Mouse (Mus musculus) bone marrow macrophage, adult 2 months (primary cell): ENCODE results near the gene Uhrf1bp1. TPM values are rescaled to one million over a fixed set of nuclear protein-coding genes. Genes with fewer than 3 reads are reported as not detected.
"Not testable (repeated sequence)": the region's sequence is repeated elsewhere in the genome, so short reads cannot be mapped to it uniquely, and the experiment has no call there.

Experiments used
- H3K27ac ChIP-seq: 2 replicates; pipeline ENCODE4 v1.5.1; 2012; ENCODE audit warnings: low read depth, low read length; ENCODE audit not compliant: insufficient read depth
- H3K4me1 ChIP-seq: 2 replicates; pipeline ENCODE4 v1.6.1; 2012; ENCODE audit warnings: low read length; ENCODE audit not compliant: control insufficient read depth, insufficient read depth
- H3K4me3 ChIP-seq: 2 replicates; pipeline ENCODE4 v1.5.1; 2012; ENCODE audit warnings: mild to moderate bottlenecking, low read length, moderate library complexity; ENCODE audit not compliant: insufficient read depth
- CTCF ChIP-seq: IDR thresholded peaks from 2 replicates; pipeline ENCODE4 v1.5.1; 2012; ENCODE audit warnings: low read depth, mild to moderate bottlenecking, low read length, moderate library complexity
- POLR2A ChIP-seq: IDR thresholded peaks from 2 replicates; pipeline ENCODE4 v1.6.1; 2012; ENCODE audit warnings: mild to moderate bottlenecking, low read depth, low read length, borderline replicate concordance
- polyA plus RNA-seq: library from polyadenylated mRNA; stranded (reverse); fragments of >200 nt; gene quantifications from 2 replicates; pipeline ENCODE4 v1.2.4, GENCODE M21; 2012; ENCODE audit not compliant: missing spikeins, insufficient read depth, insufficient read length

Gene Uhrf1bp1
- polyA plus RNA-seq, 1 experiment: 7.5 TPM

DNA sequence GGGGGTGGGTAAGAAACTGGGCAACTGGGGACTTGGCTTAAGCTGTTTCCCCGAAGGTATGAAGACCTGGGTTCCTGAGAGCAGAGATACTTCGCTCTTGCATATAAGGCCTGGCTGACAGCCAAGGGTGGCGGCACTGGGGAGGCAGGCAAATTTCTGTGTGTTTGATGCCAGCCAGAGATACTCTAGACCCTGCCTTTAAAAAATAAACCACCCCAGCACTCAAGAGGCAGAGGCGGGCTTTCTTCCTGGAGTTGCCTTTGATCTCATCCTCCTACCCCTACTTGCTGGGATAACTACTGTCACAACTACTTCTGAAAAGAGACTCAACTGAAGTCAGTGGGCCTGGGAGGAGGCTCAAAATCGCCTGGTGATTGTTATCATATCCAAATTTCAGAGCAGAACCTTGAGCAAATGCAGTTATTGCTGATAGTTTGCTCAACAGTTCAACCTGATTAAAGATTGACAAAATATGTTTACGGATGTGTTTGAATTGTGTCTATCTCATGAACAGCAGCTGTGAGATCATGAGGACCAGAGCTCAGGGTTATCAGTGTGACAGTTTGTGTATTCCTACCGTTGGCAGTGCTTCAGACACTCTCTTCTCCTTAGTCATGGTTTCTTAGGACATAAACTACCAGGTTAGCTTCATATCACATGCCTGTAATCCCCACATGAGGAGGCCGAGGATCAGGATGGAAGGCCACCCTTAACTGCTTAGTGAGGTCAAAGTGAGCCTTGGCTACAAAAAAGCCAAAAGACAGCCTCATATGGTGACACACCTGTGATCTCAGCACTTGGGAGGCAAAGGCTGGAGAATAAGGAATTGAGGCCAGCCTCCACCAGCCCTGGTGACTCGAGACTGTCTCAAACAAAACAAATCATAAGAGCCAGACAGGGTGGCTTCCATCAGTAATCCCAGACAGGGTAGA lies 34.6 kb upstream of the Uhrf1bp1 start:
- Histone ChIP-seq H3K4me3 (no peak overlapping the region), H3K4me1 (peaks cover 30% of the 10 kb centered on the region), H3K27ac (peak overlapping the region; percentile 74)
- TF ChIP-seq CTCF: no peak
- TF ChIP-seq POLR2A: no peak

- no peak for TF ChIP-seq CTCF
- TF ChIP-seq POLR2A: no peak
- H3K27ac ChIP-seq: no peak overlapping the region
- H3K4me1 ChIP-seq: peaks cover 20% of the 10 kb centered on the region
These were observed 32.9 kb upstream of the Uhrf1bp1 start for GRCm38 (mm10) chr17:27823142-27823905.

DNA sequence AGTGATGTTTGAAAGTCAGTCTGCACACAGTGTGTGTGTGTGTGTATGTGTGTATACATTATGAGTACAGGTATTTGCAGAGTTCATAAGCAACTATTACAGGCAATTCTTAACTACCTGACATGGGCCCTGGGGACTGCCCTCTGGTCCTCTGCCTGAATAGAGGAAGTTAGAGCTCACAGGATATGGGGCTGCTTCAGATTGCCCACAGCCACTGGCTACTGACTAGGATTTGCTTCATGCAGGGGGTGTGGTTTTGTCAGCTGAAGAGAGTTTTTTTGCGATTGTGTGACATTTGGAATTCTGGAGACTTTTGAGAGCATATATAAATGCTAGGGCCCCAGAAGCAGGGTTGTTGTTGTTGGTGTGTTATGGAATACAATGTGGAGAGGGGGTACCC lies 31.3 kb upstream of the Uhrf1bp1 start:
- peak overlapping the region; percentile 99 for H3K27ac ChIP-seq
- TF ChIP-seq POLR2A: no peak
- no peak for TF ChIP-seq CTCF
- peaks cover 17% of the 10 kb centered on the region for H3K4me1 ChIP-seq
- peak overlapping the region; percentile 68 for H3K4me3 ChIP-seq

More at GRCm38 (mm10) chr17:27823142-27823905, 32.9 kb upstream of the Uhrf1bp1 start:
- no peak overlapping the region for H3K4me3 ChIP-seq

DNA sequence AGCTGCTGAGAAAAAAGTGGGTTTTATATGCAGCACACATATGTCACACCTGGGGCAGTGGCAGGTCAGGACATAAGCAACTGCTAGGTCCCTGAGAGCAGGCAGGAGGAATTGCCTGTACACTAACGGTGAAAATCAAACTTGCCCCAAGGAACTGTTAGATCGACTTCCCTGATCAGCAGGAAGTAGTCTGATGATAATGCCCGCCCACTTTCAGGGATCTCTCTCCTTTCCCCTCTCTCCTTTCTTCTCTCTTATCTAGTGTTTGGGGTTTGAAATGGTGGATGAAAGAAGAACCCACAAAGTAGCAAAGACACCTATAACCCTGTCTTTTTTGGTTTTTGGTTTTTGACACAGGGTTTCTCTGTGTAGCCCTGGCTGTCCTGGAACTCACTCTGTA lies 30.7 kb upstream of the Uhrf1bp1 start:
- H3K4me1 ChIP-seq: peaks cover 17% of the 10 kb centered on the region
- no peak for TF ChIP-seq POLR2A
- peak overlapping the region; percentile 99 for H3K27ac ChIP-seq
- H3K4me3 ChIP-seq: peak overlapping the region; percentile 68

DNA sequence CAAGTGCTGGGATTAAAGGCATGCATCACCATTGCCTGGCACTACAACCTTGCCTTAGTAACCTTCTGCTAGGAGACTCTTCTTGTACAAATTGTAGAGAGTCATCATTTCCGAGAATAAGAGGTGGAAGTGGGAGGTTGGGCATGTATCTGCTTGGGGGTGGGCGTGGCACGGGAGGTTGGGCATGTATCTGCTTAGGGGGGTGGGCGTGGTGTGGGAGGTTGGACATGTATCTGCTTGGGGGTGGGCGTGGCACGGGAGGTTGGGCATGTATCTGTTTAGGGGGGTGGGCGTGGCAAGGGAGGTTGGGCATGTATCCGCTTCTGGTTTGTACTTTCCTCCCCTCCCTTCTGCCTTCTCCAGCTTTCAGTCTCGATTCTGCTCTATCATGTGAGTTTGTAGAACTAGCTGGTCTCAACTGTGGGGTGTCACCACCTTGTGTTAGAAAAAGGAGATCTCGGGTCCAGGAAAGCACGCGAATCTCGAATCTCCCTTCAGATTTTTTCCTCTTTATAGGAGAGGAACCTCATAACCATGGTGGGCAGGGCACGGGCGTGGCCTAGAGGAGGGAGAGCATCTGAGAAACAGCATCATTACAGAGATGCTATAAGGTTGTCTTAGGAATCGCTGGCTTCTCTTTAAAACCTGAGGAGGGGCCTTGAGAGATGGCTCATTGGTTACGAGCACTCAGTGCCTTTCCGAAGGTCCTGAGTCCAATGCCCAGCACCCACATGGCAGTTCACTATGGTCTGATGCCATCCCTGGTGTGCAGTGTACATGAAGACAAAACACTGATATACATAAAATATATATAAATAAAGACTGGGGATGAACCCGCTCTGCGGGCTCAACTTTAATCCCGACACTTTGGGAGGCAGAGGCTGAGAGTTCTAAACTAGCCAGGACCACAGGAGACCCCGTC lies 30.0 kb upstream of the Uhrf1bp1 start:
- H3K4me3 ChIP-seq: peak overlapping the region; percentile 68
- TF ChIP-seq CTCF (no peak), POLR2A (no peak)
- peak overlapping the region; percentile 99 for H3K27ac ChIP-seq
- peaks cover 15% of the 10 kb centered on the region for H3K4me1 ChIP-seq

- no peak for TF ChIP-seq POLR2A
- no peak for TF ChIP-seq CTCF
- H3K4me3 ChIP-seq: peak overlapping the region; percentile 57
- peak overlapping the region; percentile 91 for H3K27ac ChIP-seq
- peaks cover 12% of the 10 kb centered on the region for H3K4me1 ChIP-seq
These were observed 29.3 kb upstream of the Uhrf1bp1 start for GRCm38 (mm10) chr17:27826908-27827383.

DNA sequence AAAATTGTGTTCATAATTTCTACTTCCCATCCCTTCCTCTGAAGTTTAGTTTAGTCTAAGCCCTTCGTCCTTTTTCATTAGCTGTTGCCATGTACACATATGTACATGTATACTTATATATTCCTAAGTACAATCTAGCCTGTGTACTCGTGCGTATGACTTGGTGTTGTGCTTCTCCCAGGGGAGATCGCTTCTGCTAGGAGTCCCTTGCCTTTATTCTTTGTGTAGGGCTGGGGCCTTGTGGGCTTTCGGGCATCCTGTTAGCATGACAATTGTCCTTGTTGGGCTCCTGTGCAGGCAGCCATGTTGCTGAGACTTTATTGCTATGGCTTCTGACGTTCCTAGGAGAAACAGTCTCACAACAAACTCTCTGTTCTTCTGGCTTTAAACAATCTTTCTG lies 28.7 kb upstream of the Uhrf1bp1 start:
- H3K27ac ChIP-seq: no peak overlapping the region
- no peak for TF ChIP-seq CTCF
- no peak for TF ChIP-seq POLR2A
- peaks cover 12% of the 10 kb centered on the region for H3K4me1 ChIP-seq
- H3K4me3 ChIP-seq: no peak overlapping the region

DNA sequence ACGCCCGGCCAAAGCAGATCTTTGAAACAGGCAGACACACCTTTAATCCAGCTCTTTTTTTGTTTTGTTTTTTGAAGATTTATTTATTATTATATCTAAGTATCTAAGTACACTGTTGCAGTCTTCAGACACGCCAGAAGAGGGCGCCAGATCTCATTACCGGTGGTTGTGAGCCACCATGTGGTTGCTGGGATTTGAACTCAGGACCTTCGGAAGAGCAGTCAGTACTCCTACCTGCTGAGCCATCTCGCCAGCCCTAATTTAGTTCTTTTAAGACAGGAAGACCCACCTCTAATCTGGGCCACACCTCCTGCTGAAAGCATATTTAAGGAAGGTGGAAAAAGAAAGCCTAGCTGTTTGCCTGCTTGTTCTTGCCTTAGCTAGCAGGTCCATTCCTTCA lies 25.8 kb upstream of the Uhrf1bp1 start:
- peaks cover 6% of the 10 kb centered on the region for H3K4me1 ChIP-seq
- H3K27ac ChIP-seq: no peak overlapping the region
- H3K4me3 ChIP-seq: no peak overlapping the region
- TF ChIP-seq POLR2A (no peak), CTCF (peak; percentile 60)

DNA sequence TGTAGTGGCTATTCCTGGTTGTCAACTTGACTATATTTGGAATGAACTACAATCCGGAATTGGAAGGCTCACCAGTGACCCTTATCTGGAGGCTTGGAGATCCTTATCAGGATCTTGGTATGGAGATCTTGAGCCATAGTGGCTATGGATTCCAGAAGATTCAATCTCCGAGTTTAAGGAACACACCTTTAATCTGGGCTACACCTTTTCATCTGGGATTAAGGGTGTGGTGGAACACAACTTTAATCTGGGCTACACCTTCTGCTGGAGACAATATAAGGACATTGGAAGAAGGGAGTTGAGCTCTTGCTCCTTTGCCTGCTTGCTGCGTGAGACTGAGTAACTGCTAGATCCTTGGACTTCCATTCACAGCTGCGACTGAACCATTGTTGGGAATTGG lies 18.4 kb upstream of the Uhrf1bp1 start, which contains the start of gene Snrpc:
Snrpc (plus strand) TSS at position 301 of the 400 bp plus-strand sequence.
- not testable (repeated sequence) for H3K4me1 ChIP-seq, H3K27ac ChIP-seq, H3K4me3 ChIP-seq
